Mouse (Mus musculus): ENCODE measurements around the gene Tor3a. TPM values are rescaled to one million over a fixed set of nuclear protein-coding genes. Genes with fewer than 3 reads are reported as not detected.

The Tor3a gene
- 2.3 and 3.1 TPM in 2 replicates for polyA plus RNA-seq (2012; rRNA removed)

DNA sequence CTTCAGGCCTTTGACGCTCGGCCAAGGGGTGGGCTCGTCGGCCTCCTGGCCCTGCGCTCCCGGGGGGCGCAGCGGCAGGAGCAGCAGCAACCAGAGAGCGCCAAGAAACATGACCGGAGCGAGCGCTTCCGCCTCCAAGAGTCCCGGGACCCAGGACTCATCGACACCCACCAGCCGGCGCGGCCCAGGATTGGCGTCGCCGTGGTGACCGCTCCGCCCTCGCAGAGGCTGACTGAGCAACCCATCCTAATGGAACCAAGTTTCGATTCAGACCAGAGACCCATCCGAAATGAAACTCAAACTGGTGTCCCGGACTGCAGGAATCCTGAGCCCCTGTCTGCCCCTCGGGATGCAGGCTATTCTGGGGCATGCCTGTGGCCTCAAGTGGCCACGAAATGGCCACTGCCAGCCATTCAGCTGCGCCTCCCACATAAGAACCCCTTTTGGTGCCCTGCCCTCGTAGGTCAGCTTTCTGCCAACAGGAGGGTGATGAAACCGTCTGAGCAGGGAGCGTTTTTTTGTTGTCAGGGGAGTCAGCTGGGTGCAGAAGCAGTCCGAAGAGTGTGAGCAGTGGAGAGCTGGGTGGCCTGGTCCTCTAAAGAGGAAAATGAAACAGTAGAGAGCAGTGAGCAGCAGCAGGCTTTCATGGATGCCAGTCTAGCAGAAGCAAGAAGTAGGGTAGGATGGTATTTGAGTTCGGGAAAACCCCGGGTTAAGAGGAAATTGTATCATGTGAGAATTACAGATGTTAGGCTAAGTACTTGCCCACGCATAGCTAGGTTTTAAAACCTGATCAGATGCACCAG is at the start of gene Tor3a:
Gene Tor3a (minus strand): TSS at position 162 of the 806 bp plus-strand sequence.

DNA sequence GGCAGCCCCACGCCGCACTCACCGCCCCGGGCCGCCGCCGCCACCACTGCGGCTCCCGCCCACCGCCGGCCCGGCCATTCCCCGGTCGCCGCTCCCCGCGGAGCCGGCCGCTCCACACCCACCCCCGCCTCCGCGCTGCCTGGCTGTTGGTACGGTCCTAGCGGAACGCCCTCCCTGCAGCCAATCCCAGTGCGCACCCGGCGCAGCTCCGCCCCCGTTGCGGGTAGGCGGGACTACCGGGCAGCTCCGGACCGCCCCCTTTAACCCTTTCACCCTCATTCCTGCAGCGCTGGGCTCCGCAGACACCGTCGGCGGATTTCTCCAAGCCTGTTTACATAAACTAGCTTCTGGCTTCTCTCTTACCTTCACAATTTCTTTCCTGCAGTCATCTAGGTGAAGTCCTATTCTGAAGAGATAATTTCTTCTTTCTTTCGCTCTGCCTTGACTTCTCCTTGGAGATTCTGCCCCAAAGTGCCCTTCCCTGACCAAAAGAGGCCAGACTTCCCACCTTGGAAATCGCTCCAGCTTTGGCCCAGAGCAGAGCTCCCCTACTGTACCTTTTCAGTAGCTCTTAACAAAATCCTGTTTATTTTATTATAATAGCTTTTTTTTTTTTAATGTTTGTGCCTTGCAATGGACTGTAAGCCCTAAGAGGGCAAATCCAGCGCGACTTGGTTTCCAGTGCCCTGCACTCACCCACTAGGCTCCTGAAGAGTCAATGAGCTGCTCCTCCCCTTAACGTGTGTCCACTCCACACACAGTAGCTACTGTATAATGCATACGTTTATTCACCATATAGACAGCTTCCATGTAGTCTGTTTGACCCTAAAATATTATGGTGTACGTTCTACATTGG is 45.0 kb upstream of the Tor3a start, which contains the start of gene Fam20b:
Gene Fam20b (minus strand): TSS at position 137 of the 856 bp plus-strand sequence.

Other genes starting within 250 kb of the Tor3a start
- 10.3 and 11.0 TPM in 2 replicates for gene Soat1, start 200.0 kb downstream of the Tor3a start, polyA plus RNA-seq (2012; rRNA removed)
- 7.1 and 7.8 TPM in 2 replicates for gene Gm10031, start 150.3 kb downstream of the Tor3a start, polyA plus RNA-seq (2012; rRNA removed)
- 15.8 and 16.1 TPM in 2 replicates for gene Abl2, start 115.6 kb downstream of the Tor3a start, polyA plus RNA-seq (2012; rRNA removed)
- gene Fam20b, start 44.7 kb upstream of the Tor3a start, polyA plus RNA-seq (2012; rRNA removed): 41.0 and 41.7 TPM in 2 replicates
- gene Angptl1, start 164.2 kb upstream of the Tor3a start, polyA plus RNA-seq (2012; rRNA removed): 0.21 and 3.4 TPM in 2 replicates

Data from central nervous system, embryonic 18 days (tissue).